Mouse (Mus musculus) left cerebral cortex, adult 8-10 months (tissue): Measurements from ENCODE around the gene Elf4. TPM values are rescaled to one million over a fixed set of nuclear protein-coding genes. Genes with fewer than 3 reads are reported as not detected.
"Not testable (repeated sequence)": the region's sequence is repeated elsewhere in the genome, so short reads cannot be mapped to it uniquely, and the experiment has no call there.

Experiments used
- DNase-seq, 2 experiments: peaks; one replicate each; pipeline ENCODE4 v3.0.0; 2022; ENCODE audit warnings: low spot score in 2 of 2
- total RNA-seq, 4 experiments: library from RNA; stranded (reverse); gene quantifications; 2 replicates each; pipeline ENCODE4 v1.2.4; 2022

Elf4 gene
- total RNA-seq, 4 experiments from 2014 or later: 1.0 to 2.8 (median 1.7) TPM

GRCm38 (mm10) chrX:48436082-48436481, 26.9 kb downstream of the Elf4 start:
- DNase-seq: not testable (repeated sequence)

GRCm38 (mm10) chrX:48435477-48435900, 27.4 kb downstream of the Elf4 start:
- DNase-seq: no peak

GRCm38 (mm10) chrX:48434251-48434650, 28.7 kb downstream of the Elf4 start:
- DNase-seq: no peak

- no peak for DNase-seq
Measured at GRCm38 (mm10) chrX:48433527-48433899, 29.4 kb downstream of the Elf4 start.

GRCm38 (mm10) chrX:48432599-48433526, 30.1 kb downstream of the Elf4 start:
- no peak for DNase-seq

GRCm38 (mm10) chrX:48429538-48429937, 33.4 kb downstream of the Elf4 start:
- DNase-seq: no peak

- no peak for DNase-seq
Measured at GRCm38 (mm10) chrX:48429100-48429499, 33.8 kb downstream of the Elf4 start.

GRCm38 (mm10) chrX:48428642-48429041, 34.3 kb downstream of the Elf4 start:
- DNase-seq: no peak

- DNase-seq: no peak
Measured at GRCm38 (mm10) chrX:48428241-48428640, 34.7 kb downstream of the Elf4 start.

GRCm38 (mm10) chrX:48425280-48425679, 37.7 kb downstream of the Elf4 start:
- DNase-seq: no peak

GRCm38 (mm10) chrX:48424583-48424982, 38.3 kb downstream of the Elf4 start:
- DNase-seq: no peak

- no peak for DNase-seq
Measured at GRCm38 (mm10) chrX:48423671-48424070, 39.3 kb downstream of the Elf4 start.

GRCm38 (mm10) chrX:48422986-48423385, 39.9 kb downstream of the Elf4 start:
- DNase-seq: peak in 1 of 2 experiments; percentile 58

- DNase-seq: no peak
Measured at GRCm38 (mm10) chrX:48418417-48418816, 44.5 kb downstream of the Elf4 start.

GRCm38 (mm10) chrX:48414291-48414690, 48.6 kb downstream of the Elf4 start:
- no peak for DNase-seq

- DNase-seq: no peak
Measured at GRCm38 (mm10) chrX:48412629-48413028, 50.3 kb downstream of the Elf4 start.

GRCm38 (mm10) chrX:48410388-48410776, 52.5 kb downstream of the Elf4 start:
- no peak for DNase-seq

GRCm38 (mm10) chrX:48409611-48410387, 53.1 kb downstream of the Elf4 start:
- DNase-seq: peak; percentile 60 to 73

GRCm38 (mm10) chrX:48405141-48405540, 57.8 kb downstream of the Elf4 start:
- DNase-seq: no peak

- DNase-seq: no peak
Measured at GRCm38 (mm10) chrX:48399994-48400393, 62.9 kb downstream of the Elf4 start.

GRCm38 (mm10) chrX:48389380-48389779, 73.6 kb downstream of the Elf4 start:
- no peak for DNase-seq

- DNase-seq: no peak
Measured at GRCm38 (mm10) chrX:48385927-48386326, 77.0 kb downstream of the Elf4 start.
